Mouse (Mus musculus) frontal cortex, postnatal 10 days (tissue): ENCODE measurements around the gene Zbtb41.

Source experiments
- DNase-seq, 2 experiments: peaks; one replicate each; pipeline ENCODE4 v3.0.0; 2022; ENCODE audit warnings: low spot score in 2 of 2, mixed read lengths in 1 of 2

Gene Zbtb41

DNA sequence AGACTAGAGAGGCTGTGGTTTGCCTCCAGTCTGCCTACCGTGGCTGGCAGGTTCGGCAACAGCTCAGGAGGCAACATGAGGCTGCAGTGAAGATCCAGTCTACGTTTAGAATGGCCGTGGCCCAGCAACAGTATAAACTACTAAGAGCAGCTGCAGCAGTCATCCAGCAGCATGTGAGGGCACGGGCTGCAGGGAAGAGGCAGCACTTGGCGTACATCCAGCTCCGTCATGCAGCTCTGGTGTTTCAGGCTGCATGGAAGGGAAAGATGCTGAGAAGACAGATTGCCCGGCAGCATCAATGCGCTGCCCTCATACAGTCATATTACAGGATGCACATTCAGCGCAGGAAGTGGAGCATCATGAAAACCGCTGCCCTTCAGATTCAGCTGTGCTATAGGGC, 56.8 kb downstream of the Zbtb41 start:
- DNase-seq = no peak

DNA sequence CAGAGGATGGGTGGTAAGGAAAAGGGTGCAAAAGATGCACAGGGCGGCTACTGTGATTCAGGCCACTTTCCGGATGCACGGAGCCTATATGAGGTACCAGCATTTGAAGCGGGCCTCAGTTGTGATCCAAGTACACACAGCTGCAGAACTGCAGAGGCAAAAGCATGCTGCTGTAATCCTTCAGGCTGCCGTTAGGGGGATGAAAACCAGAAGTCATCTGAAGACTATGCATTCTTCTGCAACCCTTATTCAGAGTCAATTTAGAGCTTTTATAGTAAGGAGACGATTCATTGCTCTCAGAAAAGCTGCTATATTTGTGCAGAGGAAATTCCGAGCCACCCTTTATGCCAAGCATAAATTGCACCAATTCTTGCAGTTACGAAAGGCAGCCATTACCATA, 58.2 kb downstream of the Zbtb41 start:
- DNase-seq = no peak

DNA sequence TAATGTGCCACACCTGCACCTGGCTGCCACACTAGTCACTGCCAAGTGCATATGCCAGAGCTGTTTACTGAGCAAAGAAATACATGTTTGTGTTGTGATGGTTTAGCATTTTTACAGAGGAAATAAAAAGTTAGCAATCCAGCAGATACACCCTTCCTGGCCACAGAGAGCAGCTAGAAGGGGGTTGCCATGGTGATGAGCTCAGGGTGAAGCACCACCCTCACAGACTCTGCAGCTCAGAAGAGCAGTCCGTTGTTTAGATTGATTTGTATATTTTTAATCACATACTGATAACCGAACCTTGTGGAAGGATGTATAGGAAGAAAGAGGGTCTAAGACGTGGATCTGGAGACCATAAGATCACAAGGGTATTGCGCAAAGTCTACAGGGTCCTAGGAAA, 59.1 kb downstream of the Zbtb41 start:
- DNase-seq = no peak

DNA sequence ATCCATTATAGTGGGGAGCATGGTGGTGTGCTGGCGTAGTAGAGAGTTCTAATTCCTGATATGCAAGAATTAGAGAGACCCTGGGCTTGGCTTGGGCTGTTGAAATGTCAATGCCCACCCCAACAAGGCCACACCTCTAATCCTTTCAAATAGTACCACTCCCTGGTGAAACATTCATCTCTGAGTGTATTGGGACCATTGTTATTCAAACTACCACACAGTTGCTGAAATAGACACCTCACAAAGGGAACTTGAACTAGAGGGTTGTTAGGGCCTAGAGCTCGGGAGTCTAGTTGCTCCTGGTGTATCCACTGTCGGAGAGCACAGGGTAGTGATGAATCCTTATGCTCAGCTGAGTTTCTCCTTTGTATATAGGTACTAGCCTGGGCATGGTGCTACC, 72.5 kb downstream of the Zbtb41 start:
- no peak for DNase-seq

DNA sequence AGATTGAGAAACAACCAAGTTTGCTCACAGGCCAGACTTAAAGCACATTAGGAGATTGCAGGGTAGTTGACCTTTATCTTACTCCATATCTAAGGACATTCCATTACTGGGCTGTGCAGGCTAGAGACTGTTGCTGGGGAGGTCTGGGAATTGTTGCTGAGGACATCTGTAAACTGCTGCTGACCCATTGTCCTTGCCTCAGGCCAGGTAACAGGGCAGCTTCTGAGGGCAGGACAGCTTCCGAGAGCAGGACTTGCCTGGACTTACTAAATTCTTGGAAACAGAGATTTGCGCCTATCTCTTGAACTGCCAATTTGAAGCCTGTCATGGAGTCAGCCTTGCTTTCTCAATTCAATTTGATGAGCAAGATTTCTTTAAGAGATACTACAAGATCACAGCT, 73.3 kb downstream of the Zbtb41 start:
- no peak for DNase-seq

DNA sequence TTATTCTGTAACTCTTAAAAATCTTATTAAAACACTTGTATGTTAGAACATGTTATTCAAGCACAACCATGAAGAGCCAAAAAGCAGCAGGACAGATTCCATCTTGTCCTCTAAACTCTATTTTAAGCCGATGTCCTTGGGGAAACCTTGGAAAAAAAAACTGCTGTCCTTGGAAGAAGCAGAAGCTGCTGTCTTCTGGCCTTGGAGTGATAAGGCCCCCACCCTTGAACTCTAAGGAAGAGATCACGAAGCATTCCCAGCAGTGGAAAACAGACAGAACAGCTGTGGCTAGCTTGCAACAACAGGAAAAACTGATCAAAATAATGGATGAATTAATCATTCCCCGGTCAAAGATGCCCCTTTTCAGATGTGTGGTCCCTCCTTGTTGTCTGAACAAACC, 74.1 kb downstream of the Zbtb41 start:
- no peak for DNase-seq

DNA sequence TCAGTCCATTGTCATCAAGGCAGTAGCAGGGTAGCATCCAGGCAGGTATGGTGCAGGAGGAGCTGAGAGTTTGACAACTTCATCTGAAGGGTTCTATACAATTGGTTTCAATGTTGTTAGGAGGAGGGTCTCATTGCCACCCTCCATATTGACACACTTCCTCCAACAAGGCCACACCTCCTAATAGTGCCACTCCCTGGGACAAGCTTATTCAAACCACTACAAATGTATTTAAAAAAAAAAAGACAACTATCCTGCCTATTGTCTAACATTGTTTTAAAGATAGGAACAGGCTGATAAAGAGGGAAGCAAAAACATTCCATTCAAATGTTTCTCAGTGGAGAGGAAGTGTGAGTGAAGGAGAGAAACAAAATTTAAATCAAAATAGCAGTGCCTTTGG, 77.7 kb downstream of the Zbtb41 start:
- no peak for DNase-seq

DNA sequence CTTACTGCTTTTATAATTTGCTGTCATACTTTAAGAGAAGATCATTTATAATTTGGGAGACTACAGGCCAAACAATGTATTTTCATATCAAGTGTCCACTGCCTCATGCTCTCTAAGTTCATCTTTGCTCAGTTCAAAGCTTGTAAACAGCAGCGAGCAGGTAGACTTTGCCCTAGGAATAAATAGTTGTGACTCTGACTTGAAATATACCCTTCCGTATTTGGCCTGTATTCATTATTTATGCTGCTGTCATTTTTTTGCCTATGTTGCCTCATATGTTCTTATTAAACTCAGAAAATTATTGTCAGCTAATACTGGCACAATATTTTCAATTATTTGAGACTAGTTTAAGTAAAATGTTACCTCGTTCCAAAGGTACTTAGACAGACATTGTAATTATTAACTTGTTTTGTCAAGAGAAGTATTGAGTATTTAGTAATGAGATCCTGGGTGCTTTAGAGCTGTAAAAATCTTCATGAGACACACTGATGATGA, 79.2 kb downstream of the Zbtb41 start, which contains the start of gene F13b:
Gene F13b (plus strand): TSS at position 445 of the 495 bp plus-strand sequence.
- DNase-seq = no peak
